14 mouse cellular contexts compared by ENCODE assay signal in genomic region chr19:10148555-10148954, GRCm38 (mm10). TPM values are rescaled to one million over a fixed set of nuclear protein-coding genes. Genes with fewer than 3 reads are reported as not detected.
A peak's percentile ranks its signal among the peaks of the same experiment; 100 is the strongest.
DNase-seq lines count a peak whose midpoint lies in the region; ATAC-seq and TF ChIP-seq lines count a peak whose summit lies in the region.
"Had no signal": no experiment of that assay in that cellular context is flagged by ENCODE, and none has a peak within 500 bp of the region (broad histone marks: within the 10 kb centered on the region; RNA-seq: fewer than 3 reads in every experiment).

No protein-coding gene starts in this region.

- no peak overlapping the region for H3K4me2 ChIP-seq in intestine, embryonic 16.5 days (ENCODE audit: low read depth, low read length)
- H3K4me2 ChIP-seq: hindbrain, embryonic 13.5 days; midbrain, embryonic 12.5 days had no signal

- no peak for TF ChIP-seq CTCF in layer of hippocampus, adult 2 months (conservative IDR thresholded peaks at IDR 0.05)

- peak overlapping the region; percentile 40; the same call in 1 of the 2 replicates for H3K27ac ChIP-seq in layer of hippocampus, adult 2 months
- 0 out of 2 replicates have a peak overlapping the region, but pooled peaks have one; percentile 19 for H3K27ac ChIP-seq in embryonic facial prominence, embryonic 10.5 days (replicated peaks)
- no peak overlapping the region for H3K27ac ChIP-seq in intestine, embryonic 16.5 days (ENCODE audit: low read length)
- H3K27ac ChIP-seq: hindbrain, embryonic 13.5 days; midbrain, embryonic 12.5 days had no signal

- 87% methylated on average over 6 of the region's 6 CpGs for WGBS in embryonic facial prominence, embryonic 10.5 days
- 69% methylated on average over 6 of the region's 6 CpGs for WGBS in intestine, embryonic 16.5 days

- H3K27me3 ChIP-seq in embryonic facial prominence, embryonic 10.5 days (replicated peaks; ENCODE audit: low read depth, poor library complexity, severe bottlenecking): no peaks in the 10 kb centered on the region
- H3K27me3 ChIP-seq in intestine, embryonic 16.5 days (replicated peaks; ENCODE audit: control insufficient read depth, insufficient read depth, low read length): no peaks in the 10 kb centered on the region
- H3K27me3 ChIP-seq: hindbrain, embryonic 13.5 days; midbrain, embryonic 12.5 days had no signal

- no peak overlapping the region for H3K4me3 ChIP-seq in layer of hippocampus, adult 2 months
- H3K4me3 ChIP-seq in embryonic facial prominence, embryonic 10.5 days: no peak overlapping the region
- H3K4me3 ChIP-seq in intestine, embryonic 16.5 days (ENCODE audit: low read length): no peak overlapping the region
- H3K4me3 ChIP-seq: hindbrain, embryonic 13.5 days; midbrain, embryonic 12.5 days had no signal

- ATAC-seq in intestine, embryonic 16.5 days: peak; percentile 46; the same call in 1 of the 2 replicates

- no peaks in the 10 kb centered on the region for H3K36me3 ChIP-seq in embryonic facial prominence, embryonic 10.5 days (replicated peaks)
- H3K36me3 ChIP-seq in intestine, embryonic 16.5 days (ENCODE audit: control insufficient read depth, insufficient read depth, low read length): no peaks in the 10 kb centered on the region
- H3K36me3 ChIP-seq: G1E; hindbrain, embryonic 13.5 days; midbrain, embryonic 12.5 days had no signal

- peaks cover 16% of the 10 kb centered on the region for H3K4me1 ChIP-seq in embryonic facial prominence, embryonic 10.5 days
- H3K4me1 ChIP-seq in intestine, embryonic 16.5 days (ENCODE audit: control insufficient read depth, insufficient read depth, low read length): no peaks in the 10 kb centered on the region
- H3K4me1 ChIP-seq: hindbrain, embryonic 13.5 days had no signal

- peak; percentile 40 for DNase-seq in adrenal gland, postnatal 10 days
- DNase-seq in adrenal gland, adult 18-20 months (ENCODE audit: low spot score in 2 of 2): no peak
- DNase-seq in layer of hippocampus, adult 2 months (ENCODE audit: low spot score in 2 of 2): peak in 1 of 2 experiments; percentile 14
- DNase-seq in layer of hippocampus, adult 9-11 months: no peak
- DNase-seq in embryonic facial prominence, embryonic 10.5 days (ENCODE audit: low spot score): no peak
- DNase-seq in cerebellum, adult 18-20 months: no peak
- no peak for DNase-seq in spleen, postnatal 4 days (ENCODE audit: low spot score in 2 of 2)
- DNase-seq: left cerebral cortex, postnatal 4 days; liver, postnatal 0 days; right cerebral cortex, postnatal 4 days had no signal

- no peak overlapping the region for H3K9ac ChIP-seq in intestine, embryonic 16.5 days (ENCODE audit: low read depth, low read length)
- H3K9ac ChIP-seq: hindbrain, embryonic 13.5 days; liver, postnatal 0 days; midbrain, embryonic 12.5 days had no signal

- H3K9me3 ChIP-seq in embryonic facial prominence, embryonic 10.5 days: no peaks in the 10 kb centered on the region
- no peaks in the 10 kb centered on the region for H3K9me3 ChIP-seq in intestine, embryonic 16.5 days (ENCODE audit: control insufficient read depth, low read length)
- H3K9me3 ChIP-seq: hindbrain, embryonic 13.5 days; midbrain, embryonic 12.5 days had no signal

RNA-seq across cellular contexts. Expression of gene Fads1, which starts 34.1 kb away (rescaled TPM):
- total RNA-seq in adrenal gland, postnatal 10 days (2021): 100 to 1,000 TPM; 177 to 270 TPM
- total RNA-seq in adrenal gland, adult 18-20 months (2021): 1,000 to 10,000 TPM in 1 of 2 experiments, 100 to 1,000 TPM in 1; 659 to 1,051 TPM
- 100 to 1,000 TPM; 191 to 198 TPM for total RNA-seq in layer of hippocampus, adult 2 months (2021)
- polyA plus RNA-seq in embryonic facial prominence, embryonic 10.5 days (2016; fragmentation: Nextera tagmentation; extraction: Ambion mirVana): 151 and 156 TPM in 2 replicates
- 146 and 154 TPM in 2 replicates for polyA plus RNA-seq in intestine, embryonic 16.5 days (2015; fragmentation: Nextera tagmentation; extraction: Ambion mirVana)

RNA-seq across cellular contexts. Expression of gene Fads2, which starts 47.0 kb away (rescaled TPM):
- 100 to 1,000 TPM; 344 to 595 TPM for total RNA-seq in adrenal gland, postnatal 10 days (2021)
- 1,000 to 10,000 TPM; 1,303 to 1,859 TPM for total RNA-seq in adrenal gland, adult 18-20 months (2021)
- 100 to 1,000 TPM; 147 to 152 TPM for total RNA-seq in layer of hippocampus, adult 2 months (2021)
- 160 and 165 TPM in 2 replicates for polyA plus RNA-seq in embryonic facial prominence, embryonic 10.5 days (2016; fragmentation: Nextera tagmentation; extraction: Ambion mirVana)
- polyA plus RNA-seq in intestine, embryonic 16.5 days (2015; fragmentation: Nextera tagmentation; extraction: Ambion mirVana): 206 and 216 TPM in 2 replicates

RNA-seq across cellular contexts. Expression of gene Tmem258, which starts 55.3 kb away (rescaled TPM):
- 100 to 1,000 TPM; 166 to 181 TPM for total RNA-seq in adrenal gland, postnatal 10 days (2021)
- 100 to 1,000 TPM; 139 to 159 TPM for total RNA-seq in adrenal gland, adult 18-20 months (2021)
- total RNA-seq in layer of hippocampus, adult 2 months (2021): 10 to 100 TPM; 74.0 to 79.7 TPM
- polyA plus RNA-seq in embryonic facial prominence, embryonic 10.5 days (2016; fragmentation: Nextera tagmentation; extraction: Ambion mirVana): 379 and 394 TPM in 2 replicates
- polyA plus RNA-seq in intestine, embryonic 16.5 days (2015; fragmentation: Nextera tagmentation; extraction: Ambion mirVana): 466 and 467 TPM in 2 replicates

RNA-seq across cellular contexts. Expression of gene Fen1, which starts 55.4 kb away (rescaled TPM):
- total RNA-seq in adrenal gland, postnatal 10 days (2021): 10 to 100 TPM; 20.7 to 21.9 TPM
- total RNA-seq in adrenal gland, adult 18-20 months (2021): 10 to 100 TPM in 1 of 2 experiments, 1 to 10 TPM in 1; 7.1 to 12.4 TPM
- total RNA-seq in layer of hippocampus, adult 2 months (2021): 10 to 100 TPM in 1 of 2 experiments, 1 to 10 TPM in 1; 9.6 to 12.2 TPM
- 183 and 199 TPM in 2 replicates for polyA plus RNA-seq in embryonic facial prominence, embryonic 10.5 days (2016; fragmentation: Nextera tagmentation; extraction: Ambion mirVana)
- 77.9 and 87.8 TPM in 2 replicates for polyA plus RNA-seq in intestine, embryonic 16.5 days (2015; fragmentation: Nextera tagmentation; extraction: Ambion mirVana)
